In genomic region chr5:130002301-130003146, GRCm38 (mm10) we compare ENCODE assay signal across 7 mouse cellular contexts. TPM values are rescaled to one million over a fixed set of nuclear protein-coding genes. Genes with fewer than 3 reads are reported as not detected.
A peak's percentile ranks its signal among the peaks of the same experiment; 100 is the strongest.
DNase-seq lines count a peak whose midpoint lies in the region; ATAC-seq lines count a peak whose summit lies in the region.

TSS of gene Gusb (minus strand) at chr5:130003049.

- peak; percentile 80 for ATAC-seq in embryonic facial prominence, embryonic 12.5 days (ENCODE audit: insufficient number of reproducible peaks, insufficient read depth, low FRiP score, low TSS enrichment)
- peak; percentile 79 for ATAC-seq in midbrain, embryonic 12.5 days (ENCODE audit: low FRiP score, low read depth)

- under 1% methylated on average over 39 of the region's 39 CpGs for WGBS in embryonic facial prominence, embryonic 12.5 days
- WGBS in limb, embryonic 10.5 days = 1% methylated on average over 39 of the region's 39 CpGs
- under 1% methylated on average over 39 of the region's 39 CpGs for WGBS in midbrain, embryonic 12.5 days

- peak within 1 kb of the TSS; percentile 41 for H3K27ac ChIP-seq in embryonic facial prominence, embryonic 12.5 days
- peak within 1 kb of the TSS; percentile 92 for H3K27ac ChIP-seq in limb, embryonic 10.5 days
- no peak within 1 kb of the TSS for H3K27ac ChIP-seq in midbrain, embryonic 12.5 days (replicated peaks)

- DNase-seq in adrenal gland, postnatal 14 days = peak; percentile 94
- DNase-seq in heart, adult 11 months = peak; percentile 99
- peak; percentile 85 for DNase-seq in kidney, adult 18-20 months
- peak; percentile 87 for DNase-seq in limb, embryonic 10.5 days (ENCODE audit: low spot score)
- DNase-seq in skeletal muscle tissue, adult 2 months (ENCODE audit: low read depth, low spot score) = peak; percentile 87

- peaks cover 16% of the 10 kb centered on the region for H3K4me1 ChIP-seq in embryonic facial prominence, embryonic 12.5 days
- H3K4me1 ChIP-seq in limb, embryonic 10.5 days = peaks cover 26% of the 10 kb centered on the region
- H3K4me1 ChIP-seq in midbrain, embryonic 12.5 days = peaks cover 12% of the 10 kb centered on the region; the same call in 1 of the 2 replicates

- H3K36me3 ChIP-seq in embryonic facial prominence, embryonic 12.5 days = no peaks in the 10 kb centered on the region
- H3K36me3 ChIP-seq in limb, embryonic 10.5 days = peaks cover 33% of the 10 kb centered on the region
- no peaks in the 10 kb centered on the region for H3K36me3 ChIP-seq in midbrain, embryonic 12.5 days

- no peaks in the 10 kb centered on the region for H3K27me3 ChIP-seq in embryonic facial prominence, embryonic 12.5 days
- no peaks in the 10 kb centered on the region for H3K27me3 ChIP-seq in limb, embryonic 10.5 days (ENCODE audit: low read depth, poor library complexity, severe bottlenecking)
- no peaks in the 10 kb centered on the region for H3K27me3 ChIP-seq in midbrain, embryonic 12.5 days

- H3K4me2 ChIP-seq in embryonic facial prominence, embryonic 12.5 days (replicated peaks) = peak within 1 kb of the TSS; percentile 66
- H3K4me2 ChIP-seq in midbrain, embryonic 12.5 days (replicated peaks) = peak within 1 kb of the TSS; percentile 76

- no peaks in the 10 kb centered on the region for H3K9me3 ChIP-seq in embryonic facial prominence, embryonic 12.5 days
- H3K9me3 ChIP-seq in limb, embryonic 10.5 days (replicated peaks) = 0 out of 2 replicates have a peak, but pooled peaks cover 3% of the 10 kb centered on the region
- H3K9me3 ChIP-seq in midbrain, embryonic 12.5 days = peaks cover 14% of the 10 kb centered on the region

- peak within 1 kb of the TSS; percentile 51 for H3K4me3 ChIP-seq in embryonic facial prominence, embryonic 12.5 days
- H3K4me3 ChIP-seq in limb, embryonic 10.5 days = peak within 1 kb of the TSS; percentile 72
- peak within 1 kb of the TSS; percentile 50 for H3K4me3 ChIP-seq in midbrain, embryonic 12.5 days

- H3K9ac ChIP-seq in embryonic facial prominence, embryonic 12.5 days = peak within 1 kb of the TSS; percentile 61
- peak within 1 kb of the TSS; percentile 68 for H3K9ac ChIP-seq in midbrain, embryonic 12.5 days (replicated peaks)

RNA-seq across cellular contexts. Expression of gene Gusb, which starts in this region (rescaled TPM):
- total RNA-seq in adrenal gland, postnatal 14 days (2021) = 40.0 and 41.2 TPM in 2 replicates
- polyA plus RNA-seq in embryonic facial prominence, embryonic 12.5 days (2016; fragmentation: Nextera tagmentation; extraction: Ambion mirVana) = 35.4 and 35.9 TPM in 2 replicates
- polyA plus RNA-seq in limb, embryonic 10.5 days (2016; fragmentation: Nextera tagmentation; extraction: Ambion mirVana) = 53.9 and 61.7 TPM in 2 replicates
- polyA plus RNA-seq in midbrain, embryonic 12.5 days (2016; fragmentation: Nextera tagmentation; extraction: Ambion mirVana) = 25.3 and 29.7 TPM in 2 replicates
